Mouse (Mus musculus) neural tube, embryonic 11.5 days (tissue): ENCODE data around the gene Tnxb. TPM values are rescaled to one million over a fixed set of nuclear protein-coding genes. Genes with fewer than 3 reads are reported as not detected.
"Not testable (repeated sequence)": the region's sequence is repeated elsewhere in the genome, so short reads cannot be mapped to it uniquely, and the experiment has no call there.

Source experiments
- ATAC-seq: fragments of 200-750 bp; cut with Nextera tagmentation; 2 replicates; pipeline ENCODE4 v1.8.0; 2017; ENCODE audit warnings: moderate number of reproducible peaks, mild to moderate bottlenecking, moderate TSS enrichment, moderate library complexity; ENCODE audit not compliant: insufficient read depth, low FRiP score, low TSS enrichment
- DNase-seq: peaks from one replicate; pipeline ENCODE4 v3.0.0-alpha.2; 2015; ENCODE audit warnings: low spot score
- H3K27ac ChIP-seq: fragments of 300-500 bp; sonication (generic); 2 replicates; pipeline ENCODE4 v1.5.1; 2014; ENCODE audit warnings: low read depth, mild to moderate bottlenecking, low read length
- H3K27me3 ChIP-seq: fragments of 300-500 bp; sonication (generic); 2 replicates; pipeline ENCODE4 v1.6.1; 2014; ENCODE audit warnings: mild to moderate bottlenecking, low read length, mixed read lengths; ENCODE audit not compliant: control insufficient read depth, insufficient read depth
- H3K36me3 ChIP-seq: fragments of 300-500 bp; sonication (generic); 2 replicates; pipeline ENCODE4 v1.6.1; 2014; ENCODE audit warnings: mild to moderate bottlenecking, low read length, moderate library complexity, mixed read lengths; ENCODE audit not compliant: control insufficient read depth, insufficient read depth
- H3K4me1 ChIP-seq: fragments of 300-500 bp; sonication (generic); 2 replicates; pipeline ENCODE4 v1.6.1; 2014; ENCODE audit warnings: low read length, mixed read lengths; ENCODE audit not compliant: control insufficient read depth, insufficient read depth
- H3K4me2 ChIP-seq: fragments of 300-500 bp; sonication (generic); 2 replicates; pipeline ENCODE4 v1.6.1; 2014; ENCODE audit warnings: low read depth, mild to moderate bottlenecking, moderate library complexity
- H3K4me3 ChIP-seq: fragments of 300-500 bp; sonication (generic); 2 replicates; pipeline ENCODE4 v1.5.1; 2014; ENCODE audit warnings: low read depth, low read length
- H3K9ac ChIP-seq: fragments of 300-500 bp; sonication (generic); 2 replicates; pipeline ENCODE4 v1.6.1; 2014; ENCODE audit warnings: mild to moderate bottlenecking, low read length
- H3K9me3 ChIP-seq: fragments of 300-500 bp; sonication (generic); 2 replicates; pipeline ENCODE4 v1.6.1; 2016; ENCODE audit warnings: low read length; ENCODE audit not compliant: control insufficient read depth
- WGBS: fragments of 180-500 bp; shearing (Covaris S2); extraction: QIAGEN DNeasy Blood & Tissue Kit; methylation state at CpG from one replicate; pipeline ENCODE4 v1.1.7; 2014; 5-methylcytosine and 5-hydroxymethylcytosine counted together
- polyA plus RNA-seq: library from polyadenylated mRNA; unstranded; fragments of >200 nt; fragmentation: Nextera tagmentation; extraction: Ambion mirVana; gene quantifications from 2 replicates; pipeline ENCODE4 v1.2.1, GENCODE M21; 2014

Tnxb gene
- polyA plus RNA-seq, 1 experiment from 2014 or later, result 0.03 TPM

DNA sequence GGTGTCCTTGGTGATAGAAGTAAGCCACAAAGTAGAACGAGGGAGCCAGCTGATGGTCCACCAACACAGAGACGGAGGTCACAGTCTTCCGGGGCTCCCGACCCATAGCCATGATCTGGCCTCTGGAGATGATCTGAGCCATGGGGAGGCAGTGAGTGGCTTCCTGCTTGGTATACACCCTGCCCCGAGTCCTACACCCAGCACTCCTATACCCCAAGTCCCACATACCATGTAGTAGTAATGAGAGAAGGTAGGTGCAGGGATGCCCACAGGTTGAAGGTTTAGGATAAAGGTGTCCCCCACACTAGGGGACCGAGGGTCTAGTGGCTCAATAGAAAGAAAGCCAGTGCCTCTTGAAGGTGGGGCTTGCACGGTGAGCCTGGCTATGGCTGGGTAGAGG, 69.4 kb downstream of the Tnxb start:
- 88% methylated on average over 7 of the region's 7 CpGs for WGBS
- H3K27me3 ChIP-seq, H3K4me2 ChIP-seq, DNase-seq, H3K4me3 ChIP-seq, H3K36me3 ChIP-seq, H3K27ac ChIP-seq, ATAC-seq, H3K9ac ChIP-seq, H3K9me3 ChIP-seq, H3K4me1 ChIP-seq: not testable (repeated sequence)

DNA sequence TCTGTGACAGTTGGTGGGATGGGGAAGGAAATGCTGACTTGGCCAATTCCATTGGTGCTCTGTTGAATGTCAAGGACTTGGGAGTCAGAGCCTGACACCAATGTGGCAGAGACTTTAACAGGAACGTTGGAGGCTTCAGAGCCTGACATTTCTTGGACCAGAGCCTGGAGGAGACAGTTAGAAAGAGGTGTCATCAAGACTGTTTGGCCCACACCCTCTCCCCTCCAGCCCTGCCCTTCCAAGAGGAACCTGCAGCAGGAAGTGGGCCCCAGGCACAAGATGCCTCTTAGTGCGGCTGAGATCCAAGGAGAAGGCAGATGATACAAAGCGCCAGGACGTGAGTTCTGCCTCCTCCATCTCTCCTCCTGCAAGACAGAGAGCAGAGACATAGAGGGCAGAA, 69.9 kb downstream of the Tnxb start:
- Histone ChIP-seq H3K9ac (no peak overlapping the region), H3K4me3 (no peak overlapping the region), H3K4me2 (no peak overlapping the region), H3K9me3 (no peaks in the 10 kb centered on the region), H3K27ac (no peak overlapping the region), H3K36me3 (no peaks in the 10 kb centered on the region), H3K27me3 (no peaks in the 10 kb centered on the region), H3K4me1 (no peaks in the 10 kb centered on the region)
- WGBS, result 77% methylated on average over 4 of the region's 4 CpGs
- DNase-seq (no peak), ATAC-seq (no peak)

DNA sequence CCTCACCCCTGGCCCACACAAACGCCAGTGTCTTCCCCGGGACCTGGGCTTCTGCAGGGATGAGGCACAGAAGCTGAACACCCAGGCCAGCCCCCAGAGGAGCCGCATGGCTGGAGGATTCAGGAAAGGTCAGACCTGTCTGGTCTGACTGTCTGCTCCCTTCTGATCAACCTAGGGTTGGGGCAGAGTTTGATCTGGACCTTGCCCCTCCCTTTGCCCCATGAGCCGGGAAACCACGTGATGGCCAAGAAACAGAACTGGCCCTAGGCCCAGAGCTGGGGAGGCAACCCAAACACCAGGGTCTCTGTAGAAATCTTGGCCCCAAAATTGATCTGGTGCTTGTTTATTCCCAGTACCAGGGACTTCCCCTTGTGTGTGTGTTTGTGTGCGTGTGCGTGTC, 73.4 kb downstream of the Tnxb start, which contains the start of gene C4b:
C4b (minus strand) TSS at position 164 of the 400 bp plus-strand sequence.
- DNase-seq (no peak), ATAC-seq (no peak)
- no peak within 1 kb of the TSS for H3K27ac ChIP-seq

DNA sequence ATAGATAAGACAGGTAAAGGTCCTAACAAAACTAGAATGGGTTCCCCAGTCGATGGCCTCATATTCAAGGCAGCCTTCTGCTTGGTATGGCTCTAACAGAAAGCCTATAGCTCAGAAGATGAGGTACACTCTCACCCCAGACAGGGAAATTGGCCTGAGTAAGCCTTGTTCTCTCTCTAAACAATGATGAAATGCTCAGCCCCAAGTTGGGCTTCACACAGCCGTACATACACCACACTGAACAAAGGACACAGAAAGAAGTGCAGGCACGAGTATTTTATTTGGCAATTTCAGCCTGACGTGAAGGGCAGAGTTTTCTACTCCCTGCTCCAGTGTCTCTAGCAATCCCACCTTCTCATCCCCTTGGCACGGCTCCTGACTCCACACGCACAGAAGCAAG, 73.9 kb downstream of the Tnxb start:
- 83% methylated on average over 6 of the region's 6 CpGs for WGBS
- H3K9ac ChIP-seq, result no peak overlapping the region
- H3K4me1 ChIP-seq, result no peaks in the 10 kb centered on the region
- no peaks in the 10 kb centered on the region for H3K36me3 ChIP-seq
- DNase-seq, result no peak
- H3K27ac ChIP-seq, result no peak overlapping the region
- H3K4me2 ChIP-seq, result no peak overlapping the region
- H3K4me3 ChIP-seq, result no peak overlapping the region
- no peaks in the 10 kb centered on the region for H3K27me3 ChIP-seq
- 0 out of 2 replicates have a peak, but pooled peaks cover under 1% of the 10 kb centered on the region for H3K9me3 ChIP-seq
- no peak for ATAC-seq

More for the DNA sequence above, 73.4 kb downstream of the Tnxb start, which contains the start of gene C4b:
- Histone ChIP-seq H3K36me3 (no peaks in the 10 kb centered on the region), H3K4me2 (no peak within 1 kb of the TSS), H3K4me3 (no peak within 1 kb of the TSS), H3K27me3 (no peaks in the 10 kb centered on the region), H3K9me3 (no peaks in the 10 kb centered on the region), H3K9ac (no peak within 1 kb of the TSS), H3K4me1 (no peaks in the 10 kb centered on the region)
- WGBS, result 89% methylated on average over 7 of the region's 7 CpGs

DNA sequence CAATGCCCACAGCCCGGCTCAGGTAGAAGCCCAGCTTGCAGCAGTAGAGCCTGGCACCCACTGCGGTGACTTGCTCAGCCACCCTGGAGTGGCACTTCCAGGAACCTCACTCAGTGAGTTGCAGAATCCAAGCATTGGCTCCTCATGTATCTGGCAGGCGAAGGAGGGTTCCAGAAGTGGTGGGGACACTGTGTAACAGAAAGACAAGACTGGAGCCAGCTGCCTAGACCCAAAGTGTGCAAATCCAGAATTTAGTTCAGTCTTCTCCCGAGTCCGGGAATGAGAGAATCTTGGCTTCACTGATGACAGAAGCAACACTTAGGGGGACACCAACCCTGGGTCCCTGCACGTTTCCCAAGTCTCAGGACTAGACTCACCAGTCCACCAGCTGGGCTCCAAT, 74.3 kb downstream of the Tnxb start:
- H3K4me2 ChIP-seq, H3K27ac ChIP-seq, DNase-seq, H3K4me1 ChIP-seq, H3K27me3 ChIP-seq, H3K9me3 ChIP-seq, H3K36me3 ChIP-seq, H3K4me3 ChIP-seq, H3K9ac ChIP-seq, ATAC-seq: not testable (repeated sequence)
- 82% methylated on average over 6 of the region's 6 CpGs for WGBS

DNA sequence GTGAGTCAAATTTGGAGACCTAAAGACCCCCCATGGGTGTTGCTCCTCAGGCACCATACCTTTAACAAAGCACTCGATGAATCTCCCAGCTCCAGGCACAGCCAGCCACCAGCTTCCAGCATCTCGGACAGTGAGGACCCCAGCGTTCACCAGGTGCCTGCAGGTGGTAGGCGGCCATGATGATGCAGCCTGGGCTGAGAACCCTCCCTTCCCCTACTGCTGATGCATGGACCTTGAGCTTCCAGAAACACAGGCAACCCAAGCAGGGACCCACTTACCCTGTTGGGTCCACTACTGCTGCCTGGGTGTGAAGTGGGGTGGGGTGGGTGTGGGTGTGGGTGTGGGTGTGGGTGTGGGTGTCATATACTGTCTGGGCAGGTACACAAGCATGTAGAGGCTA, 74.8 kb downstream of the Tnxb start:
- H3K4me3 ChIP-seq, H3K27me3 ChIP-seq, H3K4me2 ChIP-seq, H3K36me3 ChIP-seq, H3K4me1 ChIP-seq, H3K9ac ChIP-seq, H3K9me3 ChIP-seq, H3K27ac ChIP-seq, ATAC-seq, DNase-seq: not testable (repeated sequence)
- 95% methylated on average over 4 of the region's 4 CpGs for WGBS

DNA sequence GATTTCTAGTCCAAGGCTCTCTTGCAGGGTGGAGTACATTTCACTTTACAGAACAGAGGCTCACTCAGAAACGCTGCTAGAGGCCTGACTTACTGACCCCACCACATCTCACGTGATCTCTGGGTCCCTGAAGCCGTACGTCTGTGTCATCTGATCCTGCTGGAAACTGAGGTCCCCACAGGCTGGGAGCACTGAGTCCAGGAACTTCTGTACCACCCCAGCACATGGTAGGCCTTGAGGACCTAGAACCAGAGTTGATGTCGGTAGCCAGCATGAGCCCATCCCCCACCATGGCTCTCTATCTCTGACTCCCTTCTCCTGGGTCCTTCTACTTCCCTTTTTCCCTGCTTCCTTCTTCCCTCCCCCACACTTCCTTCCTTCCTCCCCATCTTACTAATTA, 76.2 kb downstream of the Tnxb start:
- Histone ChIP-seq H3K4me3 (no peak overlapping the region), H3K4me1 (no peaks in the 10 kb centered on the region), H3K9me3 (0 out of 2 replicates have a peak, but pooled peaks cover 2% of the 10 kb centered on the region), H3K4me2 (no peak overlapping the region), H3K9ac (no peak overlapping the region), H3K27ac (no peak overlapping the region), H3K36me3 (no peaks in the 10 kb centered on the region), H3K27me3 (no peaks in the 10 kb centered on the region)
- ATAC-seq, result no peak
- WGBS, result 79% methylated on average over 5 of the region's 5 CpGs
- DNase-seq, result no peak

DNA sequence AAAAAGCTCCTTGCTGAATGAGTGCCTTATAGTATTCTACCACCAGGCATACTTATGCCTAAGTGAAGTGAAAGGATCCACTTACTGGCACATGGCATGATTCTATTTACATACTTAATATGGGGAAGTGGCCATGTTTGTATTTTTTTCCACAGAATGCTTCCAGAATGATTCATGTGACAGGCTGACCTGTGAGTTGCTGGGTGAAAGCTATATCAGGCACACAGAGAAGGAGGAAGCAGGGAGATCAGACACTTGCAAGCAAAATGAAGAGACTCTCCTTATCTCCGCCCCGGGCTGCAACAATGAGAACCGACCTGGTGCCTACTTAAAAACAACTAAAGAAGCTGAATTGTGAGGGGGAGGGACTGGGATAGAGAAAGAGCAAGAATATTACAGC, 91.1 kb downstream of the Tnxb start:
- WGBS, result 87% methylated on average over 3 of the region's 3 CpGs

More for the DNA sequence above, 91.1 kb downstream of the Tnxb start:
- Histone ChIP-seq H3K9me3 (no peaks in the 10 kb centered on the region), H3K36me3 (no peaks in the 10 kb centered on the region), H3K9ac (no peak overlapping the region), H3K27me3 (no peaks in the 10 kb centered on the region), H3K4me3 (no peak overlapping the region), H3K4me2 (no peak overlapping the region), H3K27ac (no peak overlapping the region), H3K4me1 (no peaks in the 10 kb centered on the region)
- ATAC-seq, result no peak
- no peak for DNase-seq
